Mouse (Mus musculus): ENCODE results near the gene Kcnj15.

Gene Kcnj15

DNA sequence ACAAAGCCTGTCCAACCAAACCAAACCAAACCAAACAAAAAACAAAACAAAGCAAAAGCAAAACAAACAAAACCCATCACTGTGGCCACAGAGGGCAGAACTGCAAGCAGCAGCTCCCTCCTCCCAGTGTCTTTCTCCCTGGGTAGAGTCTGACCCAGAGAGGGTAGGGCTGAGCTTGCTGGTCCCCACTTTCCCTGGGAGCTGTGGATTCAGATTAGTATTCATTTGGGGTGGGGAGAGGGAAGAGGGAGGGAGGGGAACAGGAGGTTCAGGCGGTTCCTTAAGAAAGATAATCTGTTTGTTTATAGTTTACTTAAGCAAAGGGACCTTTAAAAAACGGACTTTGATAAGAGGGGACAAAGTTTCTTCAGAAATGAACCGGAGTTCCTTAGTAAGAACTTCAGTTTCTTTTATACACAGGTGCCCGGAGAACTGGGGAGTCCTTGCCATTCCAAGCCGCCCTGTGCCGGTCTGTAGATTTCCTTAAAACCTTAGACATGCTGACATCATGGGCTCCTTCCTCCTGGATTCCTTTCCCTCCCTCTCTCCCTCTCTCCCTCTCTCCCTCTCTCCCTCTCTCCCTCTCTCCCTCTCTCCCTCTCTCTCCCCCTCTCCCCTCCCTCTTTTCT, at the start of gene Kcnj15:
Kcnj15 (plus strand) TSS at position 293 of the 629 bp plus-strand sequence.
- no peak for DNase-seq (ENCODE audit: low spot score)

- DNase-seq (ENCODE audit: low spot score) = no peak
Measured at GRCm38 (mm10) chr16:95208243-95208642, 49.1 kb upstream of the Kcnj15 start.

GRCm38 (mm10) chr16:95209011-95209466, 48.3 kb upstream of the Kcnj15 start:
- no peak for DNase-seq (ENCODE audit: low spot score)

DNA sequence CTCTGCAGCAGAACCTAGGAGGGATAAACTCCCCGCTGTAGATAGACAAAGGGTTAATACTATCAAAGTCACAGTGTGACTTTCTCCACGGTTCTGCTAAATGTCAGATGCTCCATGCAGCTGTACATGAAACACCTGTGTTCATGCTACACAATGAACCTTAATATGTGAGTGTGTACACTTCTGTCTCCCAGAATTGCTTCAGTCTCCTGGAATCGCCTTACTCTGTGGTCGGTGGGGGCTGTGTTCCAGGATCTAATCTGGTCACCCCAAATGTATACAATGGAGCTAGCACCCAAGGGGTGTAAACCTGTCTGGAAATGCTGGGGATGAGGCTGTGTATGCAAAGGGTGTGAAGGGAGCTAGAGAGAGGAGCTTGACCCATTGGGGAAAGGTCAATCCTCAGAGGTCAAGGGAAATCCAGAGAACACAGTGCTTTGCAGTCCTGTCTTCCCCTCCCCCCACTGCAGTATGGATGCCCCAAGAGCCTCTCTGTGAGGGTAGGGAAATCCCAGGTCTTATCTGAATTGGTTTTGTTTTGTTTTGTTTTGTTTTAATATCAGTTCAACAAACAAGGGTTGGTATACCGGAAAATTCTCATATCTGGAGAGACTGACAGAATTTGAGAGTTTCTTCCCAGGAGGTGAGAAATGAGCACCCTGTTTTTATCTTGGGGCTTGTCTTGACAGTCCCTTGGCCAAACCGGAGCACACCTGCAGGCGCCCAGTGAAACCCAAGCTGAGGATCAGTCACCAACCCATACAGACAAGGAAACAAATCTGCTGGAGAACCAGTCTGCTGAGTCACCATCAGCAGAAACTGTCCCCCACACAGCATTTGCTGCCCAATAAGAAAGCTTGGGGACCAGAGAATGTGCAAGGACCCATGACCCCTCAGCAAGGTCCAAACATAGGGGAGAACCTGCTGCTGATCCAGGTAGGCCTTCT, 42.8 kb upstream of the Kcnj15 start:
- no peak for DNase-seq (ENCODE audit: low spot score)

GRCm38 (mm10) chr16:95215782-95216181, 41.6 kb upstream of the Kcnj15 start:
- no peak for DNase-seq (ENCODE audit: low spot score)

GRCm38 (mm10) chr16:95216346-95216745, 41.0 kb upstream of the Kcnj15 start:
- no peak for DNase-seq (ENCODE audit: low spot score)

DNA sequence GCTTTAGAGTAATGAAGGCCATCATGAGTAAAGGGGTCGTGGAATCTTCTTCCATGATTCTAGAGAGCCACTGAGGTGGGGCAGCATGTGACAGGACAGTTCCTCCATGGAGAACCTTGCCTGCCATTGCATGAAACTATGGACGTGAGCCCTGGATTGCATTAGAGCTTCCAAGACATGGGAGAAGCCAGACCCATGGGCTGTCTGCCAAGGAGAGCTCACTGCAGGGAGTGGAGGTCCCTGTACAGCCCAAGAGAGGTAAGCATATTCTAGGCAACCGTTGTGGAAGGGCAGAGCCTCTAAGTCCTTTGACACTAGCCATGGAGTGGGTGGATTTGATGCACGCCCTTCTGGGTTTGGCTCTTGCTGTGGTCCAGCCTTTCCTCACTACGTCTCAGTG, 40.5 kb upstream of the Kcnj15 start:
- no peak for DNase-seq (ENCODE audit: low spot score)

DNA sequence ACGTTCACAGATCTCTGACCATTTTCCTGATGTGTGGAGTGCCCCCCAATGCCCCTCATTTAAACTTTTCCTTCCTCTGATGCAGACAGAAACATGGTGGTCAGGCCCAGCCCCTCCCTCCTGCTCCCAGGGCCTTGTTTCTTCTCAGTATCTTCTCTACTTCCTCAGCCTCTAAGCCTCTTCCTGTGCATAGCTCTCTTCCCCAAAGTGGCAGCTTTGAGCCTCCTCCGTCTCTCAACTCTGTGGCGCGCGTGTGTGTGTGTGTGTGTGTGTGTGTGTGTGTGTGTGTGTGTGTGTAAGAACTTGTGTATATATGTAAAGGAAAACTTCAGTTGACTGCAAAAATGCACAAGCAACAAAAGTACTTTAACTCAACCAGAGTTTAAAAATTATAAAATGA, 38.6 kb upstream of the Kcnj15 start:
- no peak for DNase-seq (ENCODE audit: low spot score)

DNA sequence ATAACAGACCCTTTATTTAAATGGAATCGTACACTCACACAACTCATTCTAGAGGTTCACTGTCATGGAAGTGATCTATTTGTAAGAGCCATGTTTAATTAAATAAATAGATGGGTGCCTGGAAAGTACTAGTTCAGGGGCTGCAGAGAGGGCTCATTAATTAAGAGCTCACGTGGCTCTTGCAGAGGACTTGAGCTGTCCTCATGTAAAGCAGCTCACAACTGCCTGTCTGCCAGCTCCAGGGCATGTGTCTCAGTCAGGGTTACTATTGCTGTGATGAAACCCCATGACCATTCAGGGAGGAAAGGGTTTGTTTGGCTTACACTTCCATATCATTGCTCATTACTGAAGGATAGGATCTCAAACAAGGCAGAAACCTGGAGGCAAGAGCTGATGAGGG, 37.9 kb upstream of the Kcnj15 start:
- DNase-seq (ENCODE audit: low spot score) = no peak

- DNase-seq (ENCODE audit: low spot score) = no peak
Measured at GRCm38 (mm10) chr16:95221051-95221450, 36.3 kb upstream of the Kcnj15 start.

- DNase-seq (ENCODE audit: low spot score) = no peak
Measured at GRCm38 (mm10) chr16:95222026-95222718, 35.2 kb upstream of the Kcnj15 start.

GRCm38 (mm10) chr16:95223435-95223834, 33.9 kb upstream of the Kcnj15 start:
- DNase-seq (ENCODE audit: low spot score) = no peak

GRCm38 (mm10) chr16:95225285-95225684, 32.1 kb upstream of the Kcnj15 start:
- DNase-seq (ENCODE audit: low spot score) = no peak

DNA sequence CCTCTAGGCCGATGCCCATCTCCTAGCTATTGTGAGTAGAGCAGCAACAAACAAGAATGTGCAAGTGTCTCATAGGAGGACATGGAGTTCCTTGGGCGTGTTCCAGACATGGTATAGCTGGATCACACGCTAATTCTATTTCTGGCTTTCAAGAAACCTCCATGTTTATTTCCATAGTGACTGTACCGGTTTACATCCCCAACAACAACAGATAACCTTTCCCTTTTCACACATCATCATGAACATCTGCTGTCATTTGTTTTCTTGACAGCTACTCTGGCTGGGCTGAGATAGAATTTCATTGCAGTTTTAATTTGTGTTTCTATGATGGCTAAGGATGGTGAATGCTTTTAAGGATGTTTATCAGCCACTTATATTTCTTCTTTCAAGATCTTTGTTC, 25.6 kb upstream of the Kcnj15 start:
- DNase-seq (ENCODE audit: low spot score) = no peak

DNA sequence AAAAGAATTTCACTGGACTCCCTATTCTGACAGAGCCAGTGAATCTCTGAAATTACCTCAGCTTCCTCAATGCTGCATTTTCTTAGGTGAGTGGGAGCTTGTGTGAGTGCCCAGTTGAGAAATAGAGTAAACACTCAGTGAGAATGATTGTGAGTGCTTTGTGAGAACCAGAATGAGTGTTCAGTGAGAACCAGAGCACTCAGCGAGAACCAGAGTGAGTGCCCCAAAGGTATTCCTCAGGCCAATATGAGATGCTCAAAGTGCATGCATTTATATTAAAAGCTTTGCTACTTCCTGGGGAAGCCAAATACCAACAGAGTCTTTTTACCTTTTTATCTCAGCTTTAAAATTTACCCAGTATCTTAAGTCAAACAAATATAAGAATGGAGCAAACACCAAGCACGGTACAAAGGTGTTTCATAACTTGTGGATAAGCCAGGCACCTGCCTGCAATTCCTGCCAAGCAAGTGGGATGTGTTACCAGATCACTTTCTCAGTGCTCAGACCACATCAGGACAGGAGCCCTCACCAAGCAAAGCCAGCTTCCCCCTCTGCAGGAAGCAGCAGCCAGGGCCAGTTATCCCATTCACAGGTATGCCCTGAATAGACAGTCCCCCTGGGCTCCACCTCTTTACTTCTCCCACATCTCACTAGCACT, 22.3 kb upstream of the Kcnj15 start:
- no peak for DNase-seq (ENCODE audit: low spot score)

DNA sequence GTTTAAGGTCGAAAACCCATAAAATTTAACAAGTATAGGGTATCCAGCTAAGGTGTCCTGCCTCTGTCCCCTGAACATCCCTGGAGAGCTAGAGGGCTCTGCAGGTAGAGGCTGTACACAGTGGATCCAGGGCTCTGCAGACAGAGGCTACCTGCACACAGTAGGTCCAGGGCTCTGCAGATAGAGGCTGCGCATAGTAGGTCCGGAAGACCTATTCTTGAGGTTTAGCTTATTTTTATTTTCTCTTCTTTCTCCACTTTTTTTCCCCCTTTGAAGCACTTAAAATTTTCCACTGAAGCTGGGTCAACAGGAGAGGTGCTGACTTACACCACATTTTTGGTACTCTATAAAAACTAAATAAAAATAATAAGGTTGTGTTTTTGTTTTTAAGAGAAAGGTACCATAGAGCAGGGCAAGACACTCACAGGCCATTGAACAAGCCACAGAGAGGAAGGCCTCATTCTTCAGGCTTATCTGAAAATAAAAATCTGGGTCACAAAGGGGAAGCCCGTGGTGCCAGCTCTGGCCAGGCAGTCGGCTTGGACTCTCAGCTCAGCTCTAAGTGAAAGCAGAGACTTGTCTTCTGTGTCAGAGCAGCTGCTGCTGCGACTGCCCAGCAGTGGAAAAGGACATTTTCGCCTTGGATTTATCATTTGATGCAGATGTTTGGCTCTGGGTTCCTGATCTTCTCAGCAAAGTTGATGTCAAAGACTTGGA, 18.0 kb upstream of the Kcnj15 start:
- DNase-seq (ENCODE audit: low spot score) = no peak

- no peak for DNase-seq (ENCODE audit: low spot score)
Measured at GRCm38 (mm10) chr16:95240688-95241087, 16.7 kb upstream of the Kcnj15 start.

DNA sequence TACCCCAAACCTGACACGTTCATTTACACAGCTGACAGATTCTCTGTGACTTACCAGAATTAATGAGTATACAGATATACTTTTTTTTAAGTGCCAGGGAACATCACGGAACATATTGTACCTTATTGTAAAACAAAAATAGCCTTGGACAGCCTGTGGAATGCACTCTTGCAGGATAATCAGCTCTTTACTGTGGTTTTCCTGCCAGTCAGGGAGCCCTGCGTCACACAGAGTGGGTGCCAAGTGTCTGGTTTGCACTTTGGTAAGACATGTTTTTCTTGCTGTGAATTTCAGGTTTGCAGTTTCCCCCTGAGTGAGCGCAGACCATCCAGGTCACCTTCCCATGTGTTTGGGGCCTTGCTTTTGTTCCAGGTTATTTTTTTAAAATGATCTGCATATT, 15.8 kb upstream of the Kcnj15 start:
- no peak for DNase-seq (ENCODE audit: low spot score)

DNA sequence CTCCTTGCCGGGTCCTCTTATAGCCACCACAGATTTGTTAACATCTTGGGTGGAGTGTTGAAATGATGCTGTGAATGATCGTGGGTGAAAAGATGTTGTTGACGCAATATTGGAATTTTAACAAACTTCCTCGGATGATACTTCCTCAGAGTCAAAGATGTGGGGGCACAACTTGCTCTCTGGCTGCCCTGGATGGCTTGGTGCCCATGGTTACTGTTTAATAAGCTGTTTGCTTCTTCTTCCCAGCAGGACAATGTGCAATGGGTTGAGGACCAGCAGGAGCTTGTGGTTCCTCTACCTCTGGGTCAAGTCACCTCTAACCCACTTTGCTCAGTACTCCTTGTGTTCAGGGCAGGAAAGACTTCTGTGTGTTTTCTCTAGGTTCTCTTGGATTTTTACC, 15.2 kb upstream of the Kcnj15 start:
- DNase-seq (ENCODE audit: low spot score) = no peak

- DNase-seq (ENCODE audit: low spot score) = no peak
Measured at GRCm38 (mm10) chr16:95243401-95243800, 14.0 kb upstream of the Kcnj15 start.

- DNase-seq (ENCODE audit: low spot score) = no peak
Measured at GRCm38 (mm10) chr16:95244626-95245303, 12.6 kb upstream of the Kcnj15 start.

All from spleen, adult 12 weeks (tissue).